Mouse (Mus musculus) olfactory bulb, adult 2 months (tissue): ENCODE data around the gene Hnrnpm.

Experiments
- CTCF ChIP-seq: fragments of 200-500 bp; IDR thresholded peaks from 2 replicates; pipeline ENCODE4 v1.5.1; 2012; ENCODE audit warnings: low read depth, mild to moderate bottlenecking, low read length, moderate library complexity; ENCODE audit not compliant: insufficient read depth
- POLR2A ChIP-seq: fragments of 200-500 bp; IDR thresholded peaks from 2 replicates; pipeline ENCODE4 v1.6.1; 2012; ENCODE audit warnings: mild to moderate bottlenecking, low read depth, low read length, moderate library complexity; ENCODE audit not compliant: insufficient read depth

- TF ChIP-seq CTCF: no peak
- TF ChIP-seq POLR2A: no peak
Observed at GRCm38 (mm10) chr17:33669681-33670080, 17.0 kb downstream of the Hnrnpm start.
